Mouse (Mus musculus): ENCODE data around the gene Rab42. TPM values are rescaled to one million over a fixed set of nuclear protein-coding genes. Genes with fewer than 3 reads are reported as not detected.

Rab42 gene
- 1 to 10 TPM; 1.2 to 1.5 TPM for total RNA-seq (2021)

DNA sequence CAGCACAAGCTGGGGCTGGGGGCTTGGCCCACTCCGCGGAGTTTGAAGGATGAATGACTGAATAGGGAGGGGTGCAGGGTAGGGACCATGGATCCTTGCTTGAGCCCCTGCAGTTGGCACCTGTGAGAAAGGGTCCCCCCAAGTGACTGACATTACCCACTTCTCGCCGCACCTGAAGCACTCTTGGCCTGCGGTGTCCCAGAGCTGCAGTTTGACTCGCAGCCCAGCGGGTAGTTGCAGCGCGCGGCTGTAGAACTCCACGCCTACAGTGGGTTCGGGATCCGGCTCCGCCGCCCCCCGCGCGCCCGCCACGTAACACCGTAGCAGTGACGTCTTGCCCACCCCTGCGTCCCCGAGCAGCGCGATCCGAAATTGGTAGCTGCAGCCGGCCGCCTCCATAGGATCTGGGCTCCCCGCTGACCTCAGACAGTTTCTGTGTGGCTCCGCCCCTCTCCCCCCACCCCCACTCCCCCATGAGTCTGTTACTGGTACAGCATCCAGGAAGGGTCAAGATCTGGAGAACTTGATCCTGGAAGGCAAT lies at the start of gene Rab42:
Rab42 (minus strand) TSS at position 447 of the 541 bp plus-strand sequence.
- intact Hi-C loops (cut with DNase I), result loop anchor here (10.0 kb wide), 1 partner anchor 212 kb away; the partner anchor contains the start of gene Sesn2
- peak; percentile 57 to 76 for DNase-seq (ENCODE audit: low spot score in 2 of 2)

GRCm38 (mm10) chr4:132352739-132353138 lies 49.6 kb upstream of the Rab42 start:
- intact Hi-C loops (cut with DNase I), result loop anchor here (5.0 kb wide), 2 partner anchors 60 to 160 kb away; partner anchors contain the start of gene Sesn2
- DNase-seq (ENCODE audit: low spot score in 2 of 2), result no peak

GRCm38 (mm10) chr4:132351401-132351800 lies 48.2 kb upstream of the Rab42 start:
- no peak for DNase-seq (ENCODE audit: low spot score in 2 of 2)
- intact Hi-C loops (cut with DNase I), result loop anchor here (5.0 kb wide), 2 partner anchors 61 to 161 kb away; partner anchors contain the start of gene Sesn2

- no peak for DNase-seq (ENCODE audit: low spot score in 2 of 2)
- intact Hi-C loops (cut with DNase I), result loop anchor here (5.0 kb wide), 2 partner anchors 61 to 161 kb away; partner anchors contain the start of gene Sesn2
Observed at GRCm38 (mm10) chr4:132350854-132351253, 47.7 kb upstream of the Rab42 start.

DNA sequence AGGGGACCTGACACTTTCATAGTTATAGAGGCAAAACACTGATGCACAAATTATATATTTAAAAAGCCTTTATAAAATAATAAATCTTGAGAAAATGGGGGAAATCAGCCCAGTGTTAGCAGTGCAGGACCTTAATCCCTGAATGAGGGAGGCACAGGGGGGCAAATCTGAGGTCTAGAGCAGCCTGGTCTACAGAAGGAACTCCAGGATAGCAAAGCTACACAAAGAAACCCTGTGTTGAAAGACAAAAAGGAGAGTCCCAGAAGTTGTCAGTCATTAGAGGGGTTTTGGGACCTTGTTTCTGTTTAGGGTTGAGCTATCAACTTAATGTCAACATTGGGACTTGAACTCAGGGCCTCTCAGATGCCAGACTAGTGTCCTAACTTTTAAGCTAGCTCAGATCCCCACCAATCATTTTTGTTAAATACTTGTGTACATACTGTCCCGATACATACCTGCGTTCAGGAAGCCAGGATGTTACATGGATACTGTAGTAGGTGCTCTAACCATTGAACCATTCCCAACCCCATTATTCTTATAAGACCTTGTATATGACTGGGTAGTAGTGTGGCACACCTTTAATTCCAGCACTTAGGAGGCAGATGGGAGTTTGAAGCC lies 47.0 kb upstream of the Rab42 start:
- intact Hi-C loops (cut with DNase I), result loop anchor here (5.0 kb wide), 2 partner anchors 62 to 162 kb away; partner anchors contain the start of gene Sesn2
- no peak for DNase-seq (ENCODE audit: low spot score in 2 of 2)

DNA sequence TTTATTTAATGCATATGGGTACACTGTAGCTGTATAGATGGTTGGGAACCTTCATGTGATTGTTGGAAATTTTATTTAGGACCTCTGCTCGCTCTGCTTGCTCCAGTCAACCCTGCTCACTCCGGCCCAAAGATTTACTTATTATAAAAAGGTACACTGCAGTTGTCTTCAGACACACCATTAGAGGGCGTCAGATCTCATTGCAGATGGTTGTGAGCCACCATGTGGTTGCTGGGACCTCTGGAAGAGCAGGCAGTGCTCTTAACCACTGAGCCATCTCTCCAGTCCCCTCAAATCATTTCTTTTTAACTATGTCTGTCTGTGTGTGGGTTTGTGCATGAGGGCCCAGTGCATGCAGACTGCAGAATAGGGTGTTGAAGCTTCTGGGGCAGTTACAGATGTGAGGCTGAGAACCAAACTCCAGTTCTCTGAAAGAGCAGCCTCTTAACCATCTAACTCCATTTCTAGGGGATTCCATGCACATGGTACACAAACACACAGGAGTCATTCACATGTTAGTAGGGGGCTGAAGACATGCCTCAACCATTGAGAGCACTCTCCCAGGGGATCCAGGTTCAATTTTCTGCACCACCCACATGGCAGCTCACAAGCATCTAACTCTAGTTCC lies 46.4 kb upstream of the Rab42 start:
- intact Hi-C loops (cut with DNase I), result loop anchor here (5.0 kb wide), 2 partner anchors 63 to 163 kb away; partner anchors contain the start of gene Sesn2
- no peak for DNase-seq (ENCODE audit: low spot score in 2 of 2)

- intact Hi-C loops (cut with DNase I), result no loop called here
- no peak for DNase-seq (ENCODE audit: low spot score in 2 of 2)
Observed at GRCm38 (mm10) chr4:132346661-132347060, 43.5 kb upstream of the Rab42 start.

- intact Hi-C loops (cut with DNase I), result no loop called here
- DNase-seq (ENCODE audit: low spot score in 2 of 2), result no peak
Observed at GRCm38 (mm10) chr4:132346261-132346660, 43.1 kb upstream of the Rab42 start.

- intact Hi-C loops (cut with DNase I), result loop anchor here (1.0 kb wide), 1 partner anchor 53 kb away; no protein-coding TSS in a partner anchor
- no peak for DNase-seq (ENCODE audit: low spot score in 2 of 2)
Observed at GRCm38 (mm10) chr4:132345843-132346212, 42.6 kb upstream of the Rab42 start.

DNA sequence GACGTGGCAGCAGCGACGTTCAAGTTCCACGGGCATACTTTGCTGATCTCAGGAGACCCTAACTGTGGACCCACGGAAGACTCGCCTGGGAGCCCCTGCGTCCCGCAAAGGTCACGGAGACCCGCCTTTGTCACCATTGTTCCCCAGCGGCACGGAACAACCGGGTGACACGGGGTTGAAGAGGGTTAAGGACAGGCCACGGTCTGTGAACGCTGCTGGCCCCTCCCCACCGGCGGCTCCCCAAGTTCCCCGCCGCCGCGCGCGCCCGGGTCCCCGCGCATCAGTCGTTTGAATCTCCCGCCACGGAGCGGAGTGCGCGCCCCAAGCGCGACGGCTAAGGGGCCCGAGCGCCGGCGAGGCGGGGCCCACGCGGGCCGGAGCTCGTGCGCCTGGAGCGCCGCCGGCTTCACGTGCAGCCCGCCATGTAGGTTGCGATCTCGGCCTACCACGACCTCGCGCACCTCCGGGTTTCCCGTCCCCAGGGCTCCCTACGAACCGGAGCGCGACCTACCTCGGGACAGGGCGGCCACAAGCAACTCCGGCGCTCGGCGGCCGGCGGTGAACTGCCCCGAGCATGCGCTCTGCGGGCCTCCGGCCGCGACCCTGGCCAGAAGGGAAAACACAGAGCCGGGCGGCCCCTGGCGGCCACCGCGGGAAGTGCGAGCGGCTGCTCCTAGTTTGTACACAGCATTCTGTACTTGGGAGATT lies 42.1 kb upstream of the Rab42 start:
- peak; percentile 94 to 95 for DNase-seq (ENCODE audit: low spot score in 2 of 2)
- intact Hi-C loops (cut with DNase I), result loop anchor here (1.0 kb wide), 1 partner anchor 52 kb away; no protein-coding TSS in a partner anchor

GRCm38 (mm10) chr4:132344403-132345134 lies 41.4 kb upstream of the Rab42 start:
- no peak for DNase-seq (ENCODE audit: low spot score in 2 of 2)
- intact Hi-C loops (cut with DNase I), result loop anchor here (1.0 kb wide), 1 partner anchor 51 kb away; no protein-coding TSS in a partner anchor

- no peak for DNase-seq (ENCODE audit: low spot score in 2 of 2)
- intact Hi-C loops (cut with DNase I), result no loop called here
Observed at GRCm38 (mm10) chr4:132341451-132341850, 38.3 kb upstream of the Rab42 start.

DNA sequence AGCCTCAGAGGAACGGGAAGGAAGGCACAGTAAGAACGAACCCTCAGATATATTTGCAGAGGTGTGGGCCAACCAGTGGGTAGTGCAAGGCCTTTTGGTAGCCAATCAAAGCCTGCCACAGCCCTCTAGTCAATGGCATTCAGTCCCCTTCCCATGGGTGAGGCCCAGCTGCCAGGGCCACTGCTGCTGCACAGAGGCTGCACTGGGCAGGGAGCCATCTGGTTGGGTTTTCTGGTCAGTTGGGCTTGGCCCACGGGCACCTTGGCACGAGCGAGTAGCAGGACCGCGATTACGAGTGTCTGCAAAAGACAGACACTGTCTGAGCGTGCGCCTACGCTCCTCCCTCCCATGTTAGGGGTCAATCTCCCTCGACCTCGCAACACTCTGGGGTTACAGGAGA lies 35.8 kb upstream of the Rab42 start:
- DNase-seq (ENCODE audit: low spot score in 2 of 2), result peak in 1 of 2 experiments; percentile 18
- intact Hi-C loops (cut with DNase I), result no loop called here

DNA sequence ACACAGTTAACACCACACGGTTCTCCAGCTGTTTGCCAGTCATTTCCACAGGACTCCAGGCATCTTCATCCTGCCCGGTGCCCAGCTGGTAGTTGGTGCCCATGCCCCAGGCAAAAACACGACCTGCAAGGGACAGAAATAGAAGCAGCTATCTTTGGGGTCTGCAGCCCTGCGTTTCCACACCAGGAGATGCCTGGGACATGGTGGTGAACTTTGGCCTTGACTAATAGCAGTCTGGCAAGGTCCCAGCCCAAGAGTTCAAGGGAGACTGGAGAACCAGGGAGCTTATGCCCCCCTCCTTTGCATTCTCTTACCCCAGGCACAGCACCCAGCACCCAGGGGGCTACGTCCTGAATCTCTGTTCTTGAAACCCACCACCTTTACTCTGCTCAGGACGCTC lies 29.7 kb upstream of the Rab42 start:
- intact Hi-C loops (cut with DNase I), result no loop called here
- no peak for DNase-seq (ENCODE audit: low spot score in 2 of 2)

GRCm38 (mm10) chr4:132331960-132332359 lies 28.8 kb upstream of the Rab42 start:
- intact Hi-C loops (cut with DNase I), result no loop called here
- DNase-seq (ENCODE audit: low spot score in 2 of 2), result no peak

GRCm38 (mm10) chr4:132329835-132330354 lies 26.7 kb upstream of the Rab42 start:
- intact Hi-C loops (cut with DNase I), result loop anchor here (2.0 kb wide), 1 partner anchor 21 kb away; no protein-coding TSS in a partner anchor
- DNase-seq (ENCODE audit: low spot score in 2 of 2), result no peak

DNA sequence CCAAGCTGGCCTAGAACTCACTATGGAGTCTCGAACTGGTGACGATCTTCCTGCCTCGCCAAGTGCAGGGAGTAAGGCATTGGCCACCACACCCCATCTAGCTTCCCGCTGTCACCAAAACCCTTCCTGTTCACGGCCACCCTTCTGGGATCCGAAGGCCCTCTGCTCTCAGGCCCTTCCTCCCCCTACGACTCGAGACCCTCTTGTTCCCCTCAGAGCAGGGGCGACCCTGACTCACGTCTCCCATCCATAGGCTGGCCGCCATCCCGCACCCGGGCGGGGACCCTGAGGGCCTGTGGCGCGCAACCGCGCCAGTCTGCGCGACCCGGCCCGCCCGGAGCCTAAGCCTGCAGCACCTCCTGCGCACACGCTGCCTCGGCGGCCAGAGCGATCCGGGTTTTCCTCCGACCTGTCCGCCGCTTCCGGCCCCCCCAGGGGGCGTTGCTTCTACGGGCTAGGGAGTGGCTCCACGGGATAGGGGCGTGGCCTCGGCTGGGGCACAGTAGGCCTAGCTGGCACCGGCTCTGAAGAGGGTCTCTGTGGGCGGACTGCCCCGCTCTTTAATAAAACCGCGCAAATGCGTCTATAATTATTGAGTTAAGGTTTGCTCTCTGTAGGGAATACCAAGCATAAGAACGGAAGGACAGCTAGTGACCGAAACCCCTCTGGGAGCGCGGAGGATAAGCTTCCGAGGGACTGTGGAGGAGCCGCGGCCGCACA lies 26.1 kb upstream of the Rab42 start, which contains the start of gene Trnau1ap:
Trnau1ap (minus strand) TSS at position 424 of the 720 bp plus-strand sequence.
- intact Hi-C loops (cut with DNase I), result loop anchor here (2.0 kb wide), 1 partner anchor 20 kb away; no protein-coding TSS in a partner anchor
- DNase-seq (ENCODE audit: low spot score in 2 of 2), result peak; percentile 79 to 84

GRCm38 (mm10) chr4:132328391-132328982 lies 25.3 kb upstream of the Rab42 start:
- intact Hi-C loops (cut with DNase I), result loop anchor here (2.0 kb wide), 1 partner anchor 20 kb away; no protein-coding TSS in a partner anchor

More at GRCm38 (mm10) chr4:132328391-132328982, 25.3 kb upstream of the Rab42 start:
- DNase-seq (ENCODE audit: low spot score in 2 of 2), result no peak
